Mouse (Mus musculus) stomach, embryonic 16.5 days (tissue): Measurements from ENCODE around the gene 4933417A18Rik. TPM values are rescaled to one million over a fixed set of nuclear protein-coding genes. Genes with fewer than 3 reads are reported as not detected.
"Not testable (repeated sequence)": the region's sequence is repeated elsewhere in the genome, so short reads cannot be mapped to it uniquely, and the experiment has no call there.

Source experiments
- ATAC-seq: fragments of 200-750 bp; cut with Nextera tagmentation; 2 replicates; pipeline ENCODE4 v1.8.0; 2017; ENCODE audit warnings: moderate number of reproducible peaks, moderate TSS enrichment; ENCODE audit not compliant: insufficient read depth, low FRiP score
- H3K27ac ChIP-seq: fragments of 300-500 bp; sonication (generic); 2 replicates; pipeline ENCODE4 v1.5.1; 2014; ENCODE audit warnings: low read length
- H3K27me3 ChIP-seq: fragments of 300-500 bp; sonication (generic); 2 replicates; pipeline ENCODE4 v1.6.1; 2014; ENCODE audit warnings: low read length, control low read depth, mixed read lengths; ENCODE audit not compliant: control insufficient read depth, insufficient read depth
- H3K36me3 ChIP-seq: fragments of 300-500 bp; sonication (generic); 2 replicates; pipeline ENCODE4 v1.6.1; 2014; ENCODE audit warnings: low read length; ENCODE audit not compliant: control insufficient read depth, insufficient read depth
- H3K4me1 ChIP-seq: fragments of 300-500 bp; sonication (generic); 2 replicates; pipeline ENCODE4 v1.6.1; 2014; ENCODE audit warnings: low read length, control low read depth, mixed read lengths; ENCODE audit not compliant: control insufficient read depth, insufficient read depth
- H3K4me2 ChIP-seq: fragments of 300-500 bp; sonication (generic); 2 replicates; pipeline ENCODE4 v1.6.1; 2014; ENCODE audit warnings: low read depth, low read length, mixed read lengths
- H3K4me3 ChIP-seq: fragments of 300-500 bp; sonication (generic); replicated peaks from 2 replicates; pipeline ENCODE4 v1.5.1; 2014; ENCODE audit warnings: mild to moderate bottlenecking, low read length
- H3K9ac ChIP-seq: fragments of 300-500 bp; sonication (generic); 2 replicates; pipeline ENCODE4 v1.6.1; 2014; ENCODE audit warnings: low read length
- H3K9me3 ChIP-seq: fragments of 300-500 bp; sonication (generic); replicated peaks from 2 replicates; pipeline ENCODE4 v1.6.1; 2016; ENCODE audit warnings: low read length, control low read depth; ENCODE audit not compliant: control insufficient read depth
- WGBS: fragments of 180-500 bp; shearing (Covaris S2); extraction: QIAGEN DNeasy Blood & Tissue Kit; methylation state at CpG from one replicate; pipeline ENCODE4 v1.1.7; 2014; 5-methylcytosine and 5-hydroxymethylcytosine counted together
- polyA plus RNA-seq: library from polyadenylated mRNA; unstranded; fragments of >200 nt; fragmentation: Nextera tagmentation; extraction: Ambion mirVana; gene quantifications from 2 replicates; pipeline ENCODE4 v1.2.1, GENCODE M21; 2015

The 4933417A18Rik gene
- polyA plus RNA-seq, 1 experiment from 2014 or later, result not detected

- ATAC-seq, result peak; percentile 45; the same call in 1 of the 2 replicates
- Histone ChIP-seq H3K9ac (no peak overlapping the region), H3K27ac (no peak overlapping the region), H3K4me2 (peak overlapping the region; percentile 83), H3K36me3 (no peaks in the 10 kb centered on the region), H3K4me1 (no peaks in the 10 kb centered on the region), H3K9me3 (no peaks in the 10 kb centered on the region), H3K4me3 (peak overlapping the region; percentile 58; the same call in 1 of the 2 replicates), H3K27me3 (no peaks in the 10 kb centered on the region)
- 19% methylated on average over 5 of the region's 5 CpGs for WGBS
Observed at GRCm38 (mm10) chr13:34964866-34965265, 40.7 kb downstream of the 4933417A18Rik start.

- H3K9ac ChIP-seq, H3K4me1 ChIP-seq, H3K27me3 ChIP-seq, ATAC-seq, H3K27ac ChIP-seq, H3K4me2 ChIP-seq, H3K9me3 ChIP-seq, H3K36me3 ChIP-seq, H3K4me3 ChIP-seq: not testable (repeated sequence)
- 73% methylated on average over 9 of the region's 9 CpGs for WGBS
Observed at GRCm38 (mm10) chr13:34965647-34966046, 41.4 kb downstream of the 4933417A18Rik start.

- not testable (repeated sequence) for H3K4me1 ChIP-seq, H3K9me3 ChIP-seq, H3K27ac ChIP-seq, H3K9ac ChIP-seq, ATAC-seq, H3K36me3 ChIP-seq, H3K4me3 ChIP-seq, H3K27me3 ChIP-seq, H3K4me2 ChIP-seq
Observed at GRCm38 (mm10) chr13:34972456-34972855, 48.2 kb downstream of the 4933417A18Rik start.

DNA sequence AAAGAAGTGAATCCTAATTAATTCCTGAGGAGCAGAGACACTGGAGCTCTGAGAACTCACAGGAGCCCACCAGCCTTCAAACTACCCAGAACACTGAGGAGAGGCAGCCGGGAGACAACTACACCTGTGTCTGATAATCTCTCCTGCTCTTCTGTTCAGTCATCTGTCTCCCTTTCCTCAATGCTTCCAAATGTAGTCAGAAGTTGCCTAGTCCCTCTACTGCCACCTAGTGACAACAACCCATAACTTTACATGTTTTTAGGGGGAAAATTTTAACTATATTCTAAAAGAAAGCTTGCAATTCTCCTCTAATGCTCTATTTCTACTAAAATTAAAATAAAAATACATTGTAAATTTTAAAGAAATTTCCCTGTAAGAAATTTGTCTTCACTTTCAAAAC lies 48.9 kb downstream of the 4933417A18Rik start:
- Histone ChIP-seq H3K9ac (no peak overlapping the region), H3K27me3 (no peaks in the 10 kb centered on the region), H3K4me1 (no peaks in the 10 kb centered on the region), H3K27ac (no peak overlapping the region), H3K4me3 (no peak overlapping the region), H3K36me3 (peaks cover 9% of the 10 kb centered on the region), H3K4me2 (no peak overlapping the region), H3K9me3 (no peaks in the 10 kb centered on the region)
- WGBS, result 39% methylated on average over 1 of the region's 1 CpGs
- no peak for ATAC-seq

DNA sequence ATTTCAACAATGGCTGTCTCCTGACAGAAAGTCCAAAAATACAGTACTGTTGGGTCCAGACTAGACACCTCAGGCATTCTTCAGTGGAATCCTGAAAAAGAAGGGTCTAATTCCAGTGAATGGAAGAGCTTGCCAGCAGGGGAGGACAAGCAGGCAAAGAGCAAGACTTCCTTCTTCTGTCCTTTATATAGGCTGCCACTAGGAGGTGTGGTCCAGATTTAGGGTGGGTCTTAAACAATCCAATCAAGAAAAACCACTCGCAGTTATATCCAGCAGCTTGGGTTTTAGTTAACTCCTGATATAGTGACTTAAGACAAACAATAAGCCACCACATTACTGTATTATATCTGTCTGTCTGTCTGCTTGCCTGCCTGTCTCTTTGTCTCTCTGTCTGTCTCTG lies 49.6 kb downstream of the 4933417A18Rik start:
- Histone ChIP-seq H3K4me2 (no peak overlapping the region), H3K4me3 (no peak overlapping the region), H3K9me3 (no peaks in the 10 kb centered on the region), H3K27me3 (no peaks in the 10 kb centered on the region), H3K36me3 (peaks cover 12% of the 10 kb centered on the region), H3K4me1 (no peaks in the 10 kb centered on the region), H3K9ac (no peak overlapping the region), H3K27ac (no peak overlapping the region)
- 35% methylated on average over 1 of the region's 1 CpGs for WGBS
- ATAC-seq, result no peak

DNA sequence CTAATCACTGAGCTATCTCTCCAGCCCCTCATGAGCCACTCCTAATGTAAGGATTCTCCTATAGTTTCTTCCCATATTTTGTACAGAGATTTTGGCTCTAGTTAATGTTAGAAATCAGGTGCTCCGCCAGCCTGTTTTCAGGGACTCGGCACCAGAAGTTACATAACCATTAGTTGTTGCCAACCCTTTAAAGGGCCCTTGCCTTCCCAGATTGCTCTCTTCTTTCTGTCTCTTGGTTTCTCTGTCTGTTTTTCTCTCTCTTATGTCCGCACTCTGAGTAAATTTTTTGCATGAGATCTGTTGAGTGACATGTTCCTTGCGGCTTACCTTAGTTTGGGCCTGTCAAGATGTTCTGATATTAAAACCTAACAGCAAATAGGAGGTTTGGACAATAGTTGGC lies 51.9 kb downstream of the 4933417A18Rik start:
- WGBS, result 92% methylated on average over 4 of the region's 4 CpGs
- Histone ChIP-seq H3K36me3 (peaks cover 26% of the 10 kb centered on the region), H3K9me3 (no peaks in the 10 kb centered on the region), H3K27ac (no peak overlapping the region), H3K4me1 (no peaks in the 10 kb centered on the region), H3K4me2 (no peak overlapping the region), H3K27me3 (no peaks in the 10 kb centered on the region), H3K9ac (no peak overlapping the region), H3K4me3 (no peak overlapping the region)
- ATAC-seq, result no peak

DNA sequence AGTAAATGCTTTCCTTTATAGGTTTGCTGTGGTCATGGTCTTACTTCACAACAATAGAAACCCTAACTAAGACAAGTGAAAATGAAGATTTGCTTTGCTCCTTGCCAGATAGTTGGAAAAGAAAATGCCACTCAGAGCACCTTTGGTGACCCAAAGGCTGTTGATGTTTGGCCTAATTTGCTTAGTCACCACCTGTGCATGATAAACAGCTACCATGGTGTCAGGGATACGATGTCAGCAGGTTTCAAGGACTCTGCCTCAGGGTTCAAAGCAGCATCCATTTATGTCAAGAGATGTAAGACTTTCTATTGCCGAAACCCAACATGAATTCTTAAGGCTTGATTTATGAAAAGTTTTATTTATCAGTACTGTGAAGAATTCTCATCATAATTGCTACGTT lies 53.2 kb downstream of the 4933417A18Rik start:
- H3K4me3 ChIP-seq, result no peak overlapping the region
- WGBS, result 89% methylated on average over 3 of the region's 3 CpGs
- H3K4me2 ChIP-seq, result no peak overlapping the region
- peaks cover 26% of the 10 kb centered on the region for H3K36me3 ChIP-seq
- no peak overlapping the region for H3K9ac ChIP-seq
- no peaks in the 10 kb centered on the region for H3K9me3 ChIP-seq
- H3K4me1 ChIP-seq, result no peaks in the 10 kb centered on the region
- H3K27me3 ChIP-seq, result no peaks in the 10 kb centered on the region
- ATAC-seq, result no peak
- H3K27ac ChIP-seq, result no peak overlapping the region

GRCm38 (mm10) chr13:34978635-34979034 lies 54.4 kb downstream of the 4933417A18Rik start:
- ATAC-seq, H3K9ac ChIP-seq, H3K4me1 ChIP-seq, H3K4me2 ChIP-seq, H3K9me3 ChIP-seq, H3K27me3 ChIP-seq, H3K4me3 ChIP-seq, H3K27ac ChIP-seq: not testable (repeated sequence)
- 76% methylated on average over 5 of the region's 5 CpGs for WGBS
- peaks cover 26% of the 10 kb centered on the region for H3K36me3 ChIP-seq

DNA sequence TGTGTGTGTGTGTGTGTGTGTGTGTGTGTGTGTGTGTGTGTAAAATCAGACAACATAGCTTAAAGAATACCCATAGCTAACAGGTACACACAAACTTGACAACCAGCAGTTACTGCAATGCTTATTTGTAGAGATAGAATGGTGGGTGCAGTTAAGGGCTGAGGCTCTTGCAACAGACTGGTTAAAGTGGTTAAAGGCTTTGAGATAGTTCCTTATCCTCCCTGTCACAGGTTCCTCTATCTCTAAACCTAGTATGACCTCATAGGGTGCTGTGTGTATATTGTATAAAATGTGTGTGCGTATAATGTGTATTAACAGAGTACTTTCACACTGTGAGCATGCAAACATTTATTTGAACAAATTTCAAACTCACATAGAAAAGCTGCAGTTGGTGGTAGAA lies 59.3 kb downstream of the 4933417A18Rik start:
- H3K9ac ChIP-seq, H3K27ac ChIP-seq, H3K4me1 ChIP-seq, H3K4me2 ChIP-seq, H3K4me3 ChIP-seq, H3K27me3 ChIP-seq, ATAC-seq, H3K9me3 ChIP-seq: not testable (repeated sequence)
- H3K36me3 ChIP-seq, result peaks cover 19% of the 10 kb centered on the region
- WGBS, result 95% methylated on average over 1 of the region's 1 CpGs
